Mouse (Mus musculus) ES-Bruce4 (cell line): ENCODE data around the gene Abat. TPM values are rescaled to one million over a fixed set of nuclear protein-coding genes. Genes with fewer than 3 reads are reported as not detected.

Experiments
- H3K27ac ChIP-seq: 2 replicates; pipeline ENCODE4 v1.5.1; 2012; ENCODE audit warnings: low read length, inconsistent platforms; ENCODE audit not compliant: insufficient read depth
- H3K27me3 ChIP-seq: 2 replicates; pipeline ENCODE4 v1.6.1; 2012; ENCODE audit warnings: mild to moderate bottlenecking, low read length, inconsistent platforms; ENCODE audit not compliant: control insufficient read depth, poor library complexity, insufficient read depth, severe bottlenecking
- H3K36me3 ChIP-seq: 2 replicates; pipeline ENCODE4 v1.6.1; 2012; ENCODE audit warnings: inconsistent platforms, mild to moderate bottlenecking, low read length, moderate library complexity; ENCODE audit not compliant: control insufficient read depth, poor library complexity, insufficient read depth, severe bottlenecking
- H3K4me1 ChIP-seq: one replicate; pipeline ENCODE4 v1.8.1; 2011; ENCODE audit warnings: low read length; ENCODE audit not compliant: control insufficient read depth, insufficient read depth
- H3K4me3 ChIP-seq: 2 replicates; pipeline ENCODE4 v1.5.1; 2011; ENCODE audit warnings: low read depth, mild to moderate bottlenecking, low read length
- H3K9ac ChIP-seq: 2 replicates; pipeline ENCODE4 v1.6.1; 2012; ENCODE audit warnings: low read depth, mild to moderate bottlenecking, inconsistent platforms; ENCODE audit not compliant: poor library complexity, severe bottlenecking
- H3K9me3 ChIP-seq: replicated peaks from 2 replicates; pipeline ENCODE4 v1.6.1; 2012; ENCODE audit warnings: mild to moderate bottlenecking, low read length, inconsistent platforms; ENCODE audit not compliant: control insufficient read depth, poor library complexity, insufficient read depth, severe bottlenecking
- CTCF ChIP-seq: IDR thresholded peaks from one replicate; pipeline ENCODE4 v1.8.1; 2011; ENCODE audit warnings: low read depth, low read length
- EP300 ChIP-seq: IDR thresholded peaks from 2 replicates; pipeline ENCODE4 v1.6.1; 2011; ENCODE audit warnings: low read depth, low read length; ENCODE audit not compliant: insufficient read depth
- POLR2A ChIP-seq: IDR thresholded peaks from one replicate; pipeline ENCODE4 v1.8.1; 2011; ENCODE audit warnings: low read length; ENCODE audit not compliant: insufficient read depth
- polyA plus RNA-seq: library from polyadenylated mRNA; stranded (reverse); fragments of >200 nt; gene quantifications from 2 replicates; pipeline ENCODE4 v1.2.4, GENCODE M21; 2011; ENCODE audit warnings: low read depth; ENCODE audit not compliant: missing spikeins, insufficient read depth, insufficient read length

The Abat gene
- polyA plus RNA-seq, 1 experiment: 2.8 TPM

GRCm38 (mm10) chr16:8573041-8573440, 59.8 kb downstream of the Abat start:
- TF ChIP-seq CTCF (no peak), EP300 (no peak), POLR2A (no peak)
- no peak overlapping the region for H3K9ac ChIP-seq

GRCm38 (mm10) chr16:8573751-8574150, 60.5 kb downstream of the Abat start:
- H3K36me3 ChIP-seq: no peaks in the 10 kb centered on the region
- no peak overlapping the region for H3K9ac ChIP-seq
- no peak overlapping the region for H3K4me3 ChIP-seq
- no peaks in the 10 kb centered on the region for H3K9me3 ChIP-seq
- TF ChIP-seq EP300 (0 out of 2 replicates have a peak, but pooled peaks have one; percentile 24), POLR2A (no peak)
- no peaks in the 10 kb centered on the region for H3K27me3 ChIP-seq
- no peak overlapping the region for H3K27ac ChIP-seq
- H3K4me1 ChIP-seq: peaks cover 3% of the 10 kb centered on the region

More at GRCm38 (mm10) chr16:8573041-8573440, 59.8 kb downstream of the Abat start:
- H3K27me3 ChIP-seq: no peaks in the 10 kb centered on the region
- H3K4me1 ChIP-seq: peaks cover 3% of the 10 kb centered on the region
- no peaks in the 10 kb centered on the region for H3K9me3 ChIP-seq
- H3K36me3 ChIP-seq: no peaks in the 10 kb centered on the region
- H3K27ac ChIP-seq: no peak overlapping the region
- no peak overlapping the region for H3K4me3 ChIP-seq

DNA sequence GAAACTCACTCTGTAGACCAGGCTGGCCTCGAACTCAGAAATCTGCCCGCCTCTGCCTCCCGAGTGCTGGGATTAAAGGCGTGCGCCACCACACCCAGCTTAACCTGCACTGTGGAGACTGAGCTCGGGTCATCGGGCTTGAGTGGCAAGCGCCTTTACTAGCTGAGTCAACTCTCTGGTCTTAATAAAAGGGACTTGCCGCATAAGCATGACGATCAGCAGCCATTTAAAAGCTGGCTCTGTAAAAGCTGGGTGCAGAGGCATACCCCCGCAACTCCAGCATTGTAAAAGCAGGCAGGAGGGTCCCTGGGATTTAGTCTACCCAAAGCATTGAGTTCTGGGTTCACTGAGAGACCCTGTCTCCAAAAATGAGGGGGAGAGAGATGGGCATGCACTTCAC, 61.1 kb downstream of the Abat start:
- no peak overlapping the region for H3K4me3 ChIP-seq
- TF ChIP-seq EP300 (no peak), POLR2A (no peak), CTCF (no peak)
- H3K36me3 ChIP-seq: no peaks in the 10 kb centered on the region
- H3K27me3 ChIP-seq: no peaks in the 10 kb centered on the region
- no peaks in the 10 kb centered on the region for H3K9me3 ChIP-seq
- H3K9ac ChIP-seq: no peak overlapping the region
- no peak overlapping the region for H3K27ac ChIP-seq
- no peaks in the 10 kb centered on the region for H3K4me1 ChIP-seq

GRCm38 (mm10) chr16:8576111-8576510, 62.9 kb downstream of the Abat start:
- H3K4me1 ChIP-seq: no peaks in the 10 kb centered on the region
- H3K27ac ChIP-seq: no peak overlapping the region
- TF ChIP-seq POLR2A: no peak
- no peak for TF ChIP-seq EP300
- TF ChIP-seq CTCF: no peak
- no peak overlapping the region for H3K4me3 ChIP-seq
- H3K9ac ChIP-seq: no peak overlapping the region
- H3K27me3 ChIP-seq: no peaks in the 10 kb centered on the region
- no peaks in the 10 kb centered on the region for H3K36me3 ChIP-seq
- H3K9me3 ChIP-seq: no peaks in the 10 kb centered on the region

- H3K4me3 ChIP-seq: no peak overlapping the region
- H3K36me3 ChIP-seq: no peaks in the 10 kb centered on the region
- H3K27me3 ChIP-seq: no peaks in the 10 kb centered on the region
- no peaks in the 10 kb centered on the region for H3K4me1 ChIP-seq
- H3K9ac ChIP-seq: no peak overlapping the region
- TF ChIP-seq POLR2A (no peak), CTCF (no peak), EP300 (0 out of 2 replicates have a peak, but pooled peaks have one; percentile 54)
- no peak overlapping the region; the same call in 1 of the 2 replicates for H3K27ac ChIP-seq
- no peaks in the 10 kb centered on the region for H3K9me3 ChIP-seq
These were observed 63.7 kb downstream of the Abat start for GRCm38 (mm10) chr16:8576901-8577300.

GRCm38 (mm10) chr16:8578326-8578725, 65.1 kb downstream of the Abat start:
- no peaks in the 10 kb centered on the region for H3K4me1 ChIP-seq
- TF ChIP-seq CTCF (no peak), POLR2A (no peak), EP300 (no peak)
- no peaks in the 10 kb centered on the region for H3K9me3 ChIP-seq
- no peak overlapping the region for H3K4me3 ChIP-seq
- H3K9ac ChIP-seq: no peak overlapping the region
- H3K27me3 ChIP-seq: no peaks in the 10 kb centered on the region
- H3K27ac ChIP-seq: no peak overlapping the region
- no peaks in the 10 kb centered on the region for H3K36me3 ChIP-seq
